In the genomic region with DNA sequence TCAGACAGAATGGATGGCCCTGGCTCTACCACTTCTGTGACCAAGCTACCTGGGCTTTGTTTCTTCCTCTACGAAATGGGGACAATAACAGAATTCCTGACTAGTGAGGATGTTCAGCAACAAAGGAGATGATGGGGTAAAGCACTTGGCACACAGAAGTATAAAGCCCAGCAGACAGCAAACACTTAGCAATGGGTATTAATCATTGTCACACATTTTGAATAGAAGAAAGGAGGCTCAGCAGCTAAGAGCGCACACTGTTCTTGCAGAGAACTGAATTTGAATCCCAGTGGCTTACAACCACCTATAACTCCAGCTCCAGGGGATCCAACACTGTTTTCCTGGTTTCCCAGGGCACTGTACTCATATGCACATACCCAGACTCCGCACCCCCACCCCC, we compare ENCODE assay signal across 36 mouse cellular contexts. TPM values are rescaled to one million over a fixed set of nuclear protein-coding genes. Genes with fewer than 3 reads are reported as not detected.
DNase-seq lines count a peak whose midpoint lies in the region; ATAC-seq and TF ChIP-seq lines count a peak whose summit lies in the region.
"Had no signal": no experiment of that assay in that cellular context is flagged by ENCODE, and none has a peak within 500 bp of the region (broad histone marks: within the 10 kb centered on the region; RNA-seq: fewer than 3 reads in every experiment).

No protein-coding gene starts in this region.

- no peak for TF ChIP-seq CTCF in hindbrain, postnatal 0 days (IDR thresholded peaks at IDR 0.05; ENCODE audit: low read depth)
- TF ChIP-seq CTCF in midbrain, postnatal 0 days (IDR thresholded peaks at IDR 0.05): no peak

- intact Hi-C loops in left cerebral cortex, postnatal 36 days (cut with DNase I): no loop called here

- no peak for DNase-seq in hindbrain, embryonic 11.5 days (ENCODE audit: low spot score)
- no peak for DNase-seq in hindbrain, postnatal 0 days (ENCODE audit: low spot score)
- DNase-seq in midbrain, postnatal 0 days (ENCODE audit: low spot score): no peak
- DNase-seq in urinary bladder, postnatal 14 days (ENCODE audit: low spot score): no peak
- DNase-seq in left cerebral cortex, postnatal 36 days (ENCODE audit: low spot score in 2 of 2): no peak
- DNase-seq: adrenal gland, adult 2 months; adrenal gland, postnatal 14 days; B cell, adult 2 months; cerebellum, adult 11 months; cerebellum, adult 2 months; cerebellum, adult 9-11 months; cerebellum, postnatal 25 days; gastrocnemius, postnatal 10 days; gastrocnemius, postnatal 36 days; heart, adult 2 months; heart, postnatal 14 days; heart, postnatal 4 days had no signal

- peak; percentile 65 for ATAC-seq in hindbrain, embryonic 11.5 days (ENCODE audit: low FRiP score)
- no peak for ATAC-seq in hindbrain, postnatal 0 days
- 0 out of 2 replicates have a peak, but pooled peaks have one; percentile 20 for ATAC-seq in midbrain, embryonic 12.5 days (ENCODE audit: low FRiP score, low read depth)
- no peak for ATAC-seq in midbrain, postnatal 0 days (ENCODE audit: low FRiP score)
- ATAC-seq in hindbrain, embryonic 13.5 days (ENCODE audit: low FRiP score): peak; percentile 47; the same call in 1 of the 2 replicates
- ATAC-seq in hindbrain, embryonic 16.5 days: peak; percentile 58
- ATAC-seq: forebrain, embryonic 16.5 days; Patski had no signal

- no peak overlapping the region for H3K4me2 ChIP-seq in hindbrain, embryonic 11.5 days (replicated peaks; ENCODE audit: low read depth, low read length)
- H3K4me2 ChIP-seq in hindbrain, postnatal 0 days (ENCODE audit: low read depth, low read length): no peak overlapping the region
- no peak overlapping the region for H3K4me2 ChIP-seq in midbrain, embryonic 12.5 days (replicated peaks)
- no peak overlapping the region for H3K4me2 ChIP-seq in midbrain, postnatal 0 days (ENCODE audit: low read depth, low read length, poor library complexity, severe bottlenecking)
- no peak overlapping the region for H3K4me2 ChIP-seq in hindbrain, embryonic 13.5 days
- H3K4me2 ChIP-seq in hindbrain, embryonic 16.5 days (ENCODE audit: low read length): no peak overlapping the region
- H3K4me2 ChIP-seq: forebrain, embryonic 13.5 days; heart, embryonic 13.5 days had no signal

- H3K9ac ChIP-seq in hindbrain, embryonic 11.5 days (ENCODE audit: low read depth, low read length): no peak overlapping the region
- H3K9ac ChIP-seq in hindbrain, postnatal 0 days (replicated peaks; ENCODE audit: low read length): no peak overlapping the region
- no peak overlapping the region for H3K9ac ChIP-seq in midbrain, embryonic 12.5 days (replicated peaks)
- no peak overlapping the region for H3K9ac ChIP-seq in midbrain, postnatal 0 days (replicated peaks; ENCODE audit: low read length, poor library complexity, severe bottlenecking)
- H3K9ac ChIP-seq in hindbrain, embryonic 13.5 days: no peak overlapping the region
- no peak overlapping the region for H3K9ac ChIP-seq in hindbrain, embryonic 16.5 days (ENCODE audit: low read depth, low read length)
- H3K9ac ChIP-seq: forebrain, embryonic 13.5 days; heart, embryonic 13.5 days had no signal

- no peaks in the 10 kb centered on the region for H3K9me3 ChIP-seq in hindbrain, embryonic 11.5 days (ENCODE audit: control insufficient read depth, low read length)
- no peaks in the 10 kb centered on the region for H3K9me3 ChIP-seq in hindbrain, postnatal 0 days (ENCODE audit: low read length)
- no peaks in the 10 kb centered on the region for H3K9me3 ChIP-seq in midbrain, embryonic 12.5 days
- no peaks in the 10 kb centered on the region for H3K9me3 ChIP-seq in midbrain, postnatal 0 days (ENCODE audit: low read length)
- no peaks in the 10 kb centered on the region for H3K9me3 ChIP-seq in hindbrain, embryonic 13.5 days
- no peaks in the 10 kb centered on the region for H3K9me3 ChIP-seq in hindbrain, embryonic 16.5 days (ENCODE audit: control insufficient read depth, low read length)
- H3K9me3 ChIP-seq: forebrain, embryonic 10.5 days; forebrain, embryonic 13.5 days; G1E; heart, embryonic 10.5 days; heart, embryonic 13.5 days had no signal

- no peak overlapping the region for H3K4me3 ChIP-seq in hindbrain, embryonic 11.5 days (ENCODE audit: low read depth, low read length)
- H3K4me3 ChIP-seq in hindbrain, postnatal 0 days (ENCODE audit: low read length): no peak overlapping the region
- no peak overlapping the region for H3K4me3 ChIP-seq in midbrain, embryonic 12.5 days
- H3K4me3 ChIP-seq in midbrain, postnatal 0 days (ENCODE audit: low read depth, low read length): no peak overlapping the region
- H3K4me3 ChIP-seq in hindbrain, embryonic 13.5 days: no peak overlapping the region
- H3K4me3 ChIP-seq in hindbrain, embryonic 16.5 days (ENCODE audit: low read length): no peak overlapping the region
- H3K4me3 ChIP-seq: forebrain, embryonic 10.5 days; forebrain, embryonic 13.5 days; heart, adult 2 months; heart, embryonic 10.5 days; heart, embryonic 13.5 days had no signal

- H3K27me3 ChIP-seq in hindbrain, embryonic 11.5 days (ENCODE audit: control insufficient read depth, insufficient read depth, low read length): no peaks in the 10 kb centered on the region
- H3K27me3 ChIP-seq in hindbrain, postnatal 0 days (ENCODE audit: insufficient read depth, low read length): no peaks in the 10 kb centered on the region
- H3K27me3 ChIP-seq in midbrain, embryonic 12.5 days: peaks cover 29% of the 10 kb centered on the region; the same call in 1 of the 2 replicates
- no peaks in the 10 kb centered on the region for H3K27me3 ChIP-seq in midbrain, postnatal 0 days (ENCODE audit: insufficient read depth, low read length)
- no peaks in the 10 kb centered on the region; the same call in 1 of the 2 replicates for H3K27me3 ChIP-seq in hindbrain, embryonic 13.5 days
- no peaks in the 10 kb centered on the region for H3K27me3 ChIP-seq in hindbrain, embryonic 16.5 days (replicated peaks; ENCODE audit: control insufficient read depth, insufficient read depth, low read length)
- H3K27me3 ChIP-seq: forebrain, embryonic 13.5 days; Patski had no signal

- H3K36me3 ChIP-seq in hindbrain, embryonic 11.5 days (ENCODE audit: control insufficient read depth, insufficient read depth, low read length): no peaks in the 10 kb centered on the region
- H3K36me3 ChIP-seq in hindbrain, postnatal 0 days (ENCODE audit: insufficient read depth, low read length): no peaks in the 10 kb centered on the region
- H3K36me3 ChIP-seq in midbrain, embryonic 12.5 days: no peaks in the 10 kb centered on the region
- no peaks in the 10 kb centered on the region for H3K36me3 ChIP-seq in midbrain, postnatal 0 days (ENCODE audit: insufficient read depth, low read length)
- no peaks in the 10 kb centered on the region for H3K36me3 ChIP-seq in hindbrain, embryonic 13.5 days
- H3K36me3 ChIP-seq in hindbrain, embryonic 16.5 days (ENCODE audit: control insufficient read depth, insufficient read depth, low read length): no peaks in the 10 kb centered on the region
- H3K36me3 ChIP-seq: forebrain, embryonic 10.5 days; G1E; heart, embryonic 10.5 days; heart, embryonic 13.5 days had no signal

- peaks cover 4% of the 10 kb centered on the region; the same call in 1 of the 2 replicates for H3K4me1 ChIP-seq in hindbrain, embryonic 11.5 days (replicated peaks; ENCODE audit: control insufficient read depth, insufficient read depth, low read length)
- H3K4me1 ChIP-seq in hindbrain, postnatal 0 days (ENCODE audit: insufficient read depth, low read length): no peaks in the 10 kb centered on the region; the same call in 1 of the 2 replicates
- peaks cover 7% of the 10 kb centered on the region for H3K4me1 ChIP-seq in midbrain, embryonic 12.5 days
- H3K4me1 ChIP-seq in midbrain, postnatal 0 days (ENCODE audit: insufficient read depth, low read length): no peaks in the 10 kb centered on the region
- H3K4me1 ChIP-seq in hindbrain, embryonic 13.5 days (replicated peaks): peaks cover 15% of the 10 kb centered on the region
- peaks cover 2% of the 10 kb centered on the region; the same call in 1 of the 2 replicates for H3K4me1 ChIP-seq in hindbrain, embryonic 16.5 days (ENCODE audit: control insufficient read depth, insufficient read depth, low read depth, low read length)
- H3K4me1 ChIP-seq: heart, embryonic 10.5 days; heart, embryonic 13.5 days had no signal

- 62% methylated on average over 3 of the region's 3 CpGs for WGBS in hindbrain, embryonic 11.5 days
- 54% methylated on average over 3 of the region's 3 CpGs for WGBS in hindbrain, postnatal 0 days
- WGBS in midbrain, embryonic 12.5 days: 75% methylated on average over 3 of the region's 3 CpGs
- 75% methylated on average over 3 of the region's 3 CpGs for WGBS in midbrain, postnatal 0 days
- WGBS in hindbrain, embryonic 13.5 days: 49% methylated on average over 3 of the region's 3 CpGs
- WGBS in hindbrain, embryonic 16.5 days: 43% methylated on average over 3 of the region's 3 CpGs

- H3K27ac ChIP-seq in hindbrain, embryonic 11.5 days (ENCODE audit: low read depth, low read length): peak overlapping the region; percentile 33; the same call in 1 of the 2 replicates
- no peak overlapping the region for H3K27ac ChIP-seq in hindbrain, postnatal 0 days
- H3K27ac ChIP-seq in midbrain, embryonic 12.5 days (replicated peaks): no peak overlapping the region
- no peak overlapping the region for H3K27ac ChIP-seq in midbrain, postnatal 0 days (ENCODE audit: low read depth, low read length)
- H3K27ac ChIP-seq in hindbrain, embryonic 13.5 days: peak overlapping the region; percentile 45; the same call in 1 of the 2 replicates
- H3K27ac ChIP-seq in hindbrain, embryonic 16.5 days (ENCODE audit: low read depth, low read length): no peak overlapping the region
- H3K27ac ChIP-seq: forebrain, embryonic 13.5 days; heart, adult 2 months; heart, embryonic 10.5 days; heart, embryonic 13.5 days had no signal

RNA-seq across cellular contexts. Expression of gene Gm5089, which starts 23.3 kb away (rescaled TPM):
- polyA plus RNA-seq in hindbrain, embryonic 11.5 days (2014; fragmentation: Nextera tagmentation; extraction: Ambion mirVana): 0.99 and 1.6 TPM in 2 replicates
- 1.2 and 3.0 TPM in 2 replicates for total RNA-seq in hindbrain, postnatal 0 days (2014; rRNA removed)
- 0.56 and 0.82 TPM in 2 replicates for polyA plus RNA-seq in hindbrain, postnatal 0 days (2015; fragmentation: Nextera tagmentation; extraction: Ambion mirVana)
- polyA plus RNA-seq in midbrain, embryonic 12.5 days (2016; fragmentation: Nextera tagmentation; extraction: Ambion mirVana): 1.7 and 2.6 TPM in 2 replicates
- 1.9 TPM in 1 of 2 replicates, not detected in the other for total RNA-seq in midbrain, postnatal 0 days (2014; rRNA removed)
- 0.07 TPM in 1 of 2 replicates, not detected in the other for polyA plus RNA-seq in midbrain, postnatal 0 days (2015; fragmentation: Nextera tagmentation; extraction: Ambion mirVana)
- polyA plus RNA-seq in hindbrain, embryonic 13.5 days (2015; fragmentation: Nextera tagmentation; extraction: Ambion mirVana): 1.8 and 3.0 TPM in 2 replicates
- 1.8 and 2.1 TPM in 2 replicates for polyA plus RNA-seq in hindbrain, embryonic 16.5 days (2015; fragmentation: Nextera tagmentation; extraction: Ambion mirVana)
- total RNA-seq in left cerebral cortex, postnatal 36 days (2021): under 1 TPM in 1 of 2 experiments, not detected in 1; 0.25 TPM
- total RNA-seq: adrenal gland, adult 2 months; adrenal gland, postnatal 14 days; adrenal gland, postnatal 4 days; CH12.LX; common myeloid progenitor, adult 5-6 weeks; gastrocnemius, adult 18-20 months; gastrocnemius, postnatal 10 days; gastrocnemius, postnatal 36 days; granulocyte monocyte progenitor cell, adult 5-6 weeks; heart, adult 2 months; heart, postnatal 14 days; heart, postnatal 4 days had no signal
- polyA plus RNA-seq: adrenal gland, adult 2 months; embryonic facial prominence, embryonic 11.5 days; embryonic facial prominence, embryonic 14.5 days; G1E; heart, adult 2 months; heart, embryonic 10.5 days; heart, embryonic 13.5 days; heart, embryonic 16.5 days; intestine, embryonic 14.5 days; Patski had no signal

RNA-seq across cellular contexts. Expression of gene Zic5, which starts 37.8 kb away (rescaled TPM):
- 19.1 and 20.1 TPM in 2 replicates for polyA plus RNA-seq in hindbrain, embryonic 11.5 days (2014; fragmentation: Nextera tagmentation; extraction: Ambion mirVana)
- total RNA-seq in hindbrain, postnatal 0 days (2014; rRNA removed): 46.2 and 51.3 TPM in 2 replicates
- polyA plus RNA-seq in hindbrain, postnatal 0 days (2015; fragmentation: Nextera tagmentation; extraction: Ambion mirVana): 31.0 and 31.1 TPM in 2 replicates
- 15.7 and 30.2 TPM in 2 replicates for polyA plus RNA-seq in midbrain, embryonic 12.5 days (2016; fragmentation: Nextera tagmentation; extraction: Ambion mirVana)
- 10.7 and 24.8 TPM in 2 replicates for total RNA-seq in midbrain, postnatal 0 days (2014; rRNA removed)
- 4.4 and 8.8 TPM in 2 replicates for polyA plus RNA-seq in midbrain, postnatal 0 days (2015; fragmentation: Nextera tagmentation; extraction: Ambion mirVana)
- 10.9 and 13.9 TPM in 2 replicates for polyA plus RNA-seq in hindbrain, embryonic 13.5 days (2015; fragmentation: Nextera tagmentation; extraction: Ambion mirVana)
- 14.9 and 15.2 TPM in 2 replicates for polyA plus RNA-seq in hindbrain, embryonic 16.5 days (2015; fragmentation: Nextera tagmentation; extraction: Ambion mirVana)
- 1 to 10 TPM; 3.6 to 4.3 TPM for total RNA-seq in left cerebral cortex, postnatal 36 days (2021)
- total RNA-seq: adrenal gland, adult 2 months; adrenal gland, postnatal 14 days; common myeloid progenitor, adult 5-6 weeks; gastrocnemius, adult 18-20 months; gastrocnemius, postnatal 10 days; gastrocnemius, postnatal 36 days; granulocyte monocyte progenitor cell, adult 5-6 weeks; heart, adult 2 months; heart, postnatal 14 days; heart, postnatal 4 days had no signal
- polyA plus RNA-seq: G1E; heart, adult 2 months; heart, embryonic 13.5 days; heart, embryonic 16.5 days; intestine, embryonic 14.5 days had no signal

RNA-seq across cellular contexts. Expression of gene Zic2, which starts 47.6 kb away (rescaled TPM):
- 9.5 and 11.2 TPM in 2 replicates for polyA plus RNA-seq in hindbrain, embryonic 11.5 days (2014; fragmentation: Nextera tagmentation; extraction: Ambion mirVana)
- total RNA-seq in hindbrain, postnatal 0 days (2014; rRNA removed): 234 TPM in 2 replicates
- 35.9 and 40.2 TPM in 2 replicates for polyA plus RNA-seq in hindbrain, postnatal 0 days (2015; fragmentation: Nextera tagmentation; extraction: Ambion mirVana)
- 14.2 and 21.1 TPM in 2 replicates for polyA plus RNA-seq in midbrain, embryonic 12.5 days (2016; fragmentation: Nextera tagmentation; extraction: Ambion mirVana)
- 69.2 and 106 TPM in 2 replicates for total RNA-seq in midbrain, postnatal 0 days (2014; rRNA removed)
- 6.9 and 13.9 TPM in 2 replicates for polyA plus RNA-seq in midbrain, postnatal 0 days (2015; fragmentation: Nextera tagmentation; extraction: Ambion mirVana)
- polyA plus RNA-seq in hindbrain, embryonic 13.5 days (2015; fragmentation: Nextera tagmentation; extraction: Ambion mirVana): 9.3 and 13.7 TPM in 2 replicates
- 7.3 and 7.8 TPM in 2 replicates for polyA plus RNA-seq in hindbrain, embryonic 16.5 days (2015; fragmentation: Nextera tagmentation; extraction: Ambion mirVana)
- 10 to 100 TPM; 12.7 to 19.1 TPM for total RNA-seq in left cerebral cortex, postnatal 36 days (2021)
- total RNA-seq: adrenal gland, adult 2 months; adrenal gland, postnatal 14 days; CH12.LX; common myeloid progenitor, adult 5-6 weeks; gastrocnemius, adult 18-20 months; gastrocnemius, postnatal 10 days; gastrocnemius, postnatal 36 days; granulocyte monocyte progenitor cell, adult 5-6 weeks; heart, adult 2 months; heart, postnatal 4 days had no signal
- polyA plus RNA-seq: G1E; heart, embryonic 13.5 days; heart, embryonic 16.5 days; intestine, embryonic 14.5 days had no signal

Comparison
In these comparisons a context has a peak if more than half of its experiments do, and no peak if none do; other contexts are left out.
1. ATAC-seq: peak in hindbrain, embryonic 11.5 days (single experiment), midbrain, embryonic 12.5 days (single experiment), hindbrain, embryonic 13.5 days (single experiment) and hindbrain, embryonic 16.5 days (single experiment); none in hindbrain, postnatal 0 days (single experiment) and midbrain, postnatal 0 days (single experiment).
2. H3K27ac ChIP-seq: peak in hindbrain, embryonic 11.5 days (single experiment) and hindbrain, embryonic 13.5 days (single experiment); none in hindbrain, postnatal 0 days (single experiment), midbrain, embryonic 12.5 days (single experiment), midbrain, postnatal 0 days (single experiment) and hindbrain, embryonic 16.5 days (single experiment).